Mouse (Mus musculus) forebrain, postnatal 0 days (tissue): Measurements from ENCODE around the gene Lrg1. TPM values are rescaled to one million over a fixed set of nuclear protein-coding genes. Genes with fewer than 3 reads are reported as not detected.

Experiments used
- ATAC-seq: fragments of 200-750 bp; cut with Nextera tagmentation; 2 replicates; pipeline ENCODE4 v1.8.0; 2017; ENCODE audit warnings: mild to moderate bottlenecking, moderate library complexity
- DNase-seq: peaks from one replicate; pipeline ENCODE4 v3.0.0-alpha.2; 2015
- H3K27ac ChIP-seq: fragments of 300-500 bp; sonication (generic); 2 replicates; pipeline ENCODE4 v1.5.1; 2014; ENCODE audit warnings: low read depth, mild to moderate bottlenecking, antibody characterized with exemption, low read length, moderate library complexity, mixed read lengths
- H3K27me3 ChIP-seq: fragments of 300-500 bp; sonication (generic); 2 replicates; pipeline ENCODE4 v1.6.1; 2014; ENCODE audit warnings: mild to moderate bottlenecking, low read length, mixed read lengths; ENCODE audit not compliant: insufficient read depth
- H3K36me3 ChIP-seq: fragments of 300-500 bp; sonication (generic); 2 replicates; pipeline ENCODE4 v1.6.1; 2014; ENCODE audit warnings: mild to moderate bottlenecking, moderate library complexity; ENCODE audit not compliant: insufficient read depth
- H3K4me1 ChIP-seq: fragments of 300-500 bp; sonication (generic); 2 replicates; pipeline ENCODE4 v1.6.1; 2014; ENCODE audit warnings: antibody characterized with exemption; ENCODE audit not compliant: insufficient read depth
- H3K4me2 ChIP-seq: fragments of 300-500 bp; sonication (generic); 2 replicates; pipeline ENCODE4 v1.6.1; 2014; ENCODE audit warnings: low read depth, mild to moderate bottlenecking, moderate library complexity
- H3K4me3 ChIP-seq: fragments of 300-500 bp; sonication (generic); 2 replicates; pipeline ENCODE4 v1.5.1; 2014; ENCODE audit warnings: low read depth, low read length, mixed read lengths
- H3K9ac ChIP-seq: fragments of 300-500 bp; sonication (generic); 2 replicates; pipeline ENCODE4 v1.6.1; 2014; ENCODE audit warnings: mild to moderate bottlenecking
- H3K9me3 ChIP-seq: fragments of 300-500 bp; sonication (generic); 2 replicates; pipeline ENCODE4 v1.6.1; 2016; ENCODE audit warnings: low read length
- CTCF ChIP-seq: sonication (generic); IDR thresholded peaks from 2 replicates; pipeline ENCODE4 v1.5.1; 2016; ENCODE audit warnings: antibody characterized with exemption, control low read depth, low read depth
- WGBS: fragments of 180-500 bp; shearing (Covaris S2); extraction: QIAGEN DNeasy Blood & Tissue Kit; methylation state at CpG from one replicate; pipeline ENCODE4 v1.1.7; 2014; 5-methylcytosine and 5-hydroxymethylcytosine counted together
- polyA plus RNA-seq: library from polyadenylated mRNA; unstranded; fragments of >200 nt; fragmentation: Nextera tagmentation; extraction: Ambion mirVana; gene quantifications from 2 replicates; pipeline ENCODE4 v1.2.1, GENCODE M21; 2015
- total RNA-seq: library from RNA; depleted of rRNA; stranded (reverse); fragments of >200 nt; gene quantifications from 2 replicates; pipeline ENCODE4 v1.2.3, GENCODE M21; 2014

Gene Lrg1
- total and polyA plus RNA-seq, 2 experiments from 2014 or later = 0.46 TPM; not detected in 1

GRCm38 (mm10) chr17:56146131-56146530 is 24.3 kb upstream of the Lrg1 start:
- 21% methylated on average over 9 of the region's 9 CpGs for WGBS
- H3K4me2 ChIP-seq = no peak overlapping the region
- H3K4me1 ChIP-seq = no peaks in the 10 kb centered on the region
- no peak overlapping the region for H3K27ac ChIP-seq
- no peak overlapping the region for H3K9ac ChIP-seq
- H3K4me3 ChIP-seq = no peak overlapping the region
- DNase-seq (no peak), ATAC-seq (no peak)
- H3K27me3 ChIP-seq = peaks cover 5% of the 10 kb centered on the region; the same call in 1 of the 2 replicates
- H3K36me3 ChIP-seq = no peaks in the 10 kb centered on the region
- no peak for TF ChIP-seq CTCF
- no peaks in the 10 kb centered on the region for H3K9me3 ChIP-seq

GRCm38 (mm10) chr17:56144546-56144945 is 22.7 kb upstream of the Lrg1 start:
- Histone ChIP-seq H3K4me1 (no peaks in the 10 kb centered on the region), H3K9ac (no peak overlapping the region), H3K27ac (no peak overlapping the region), H3K4me2 (no peak overlapping the region), H3K4me3 (no peak overlapping the region), H3K36me3 (no peaks in the 10 kb centered on the region), H3K9me3 (no peaks in the 10 kb centered on the region), H3K27me3 (peaks cover 3% of the 10 kb centered on the region; the same call in 1 of the 2 replicates)
- 70% methylated on average over 9 of the region's 9 CpGs for WGBS
- no peak for TF ChIP-seq CTCF
- ATAC-seq (no peak), DNase-seq (no peak)

- no peaks in the 10 kb centered on the region for H3K9me3 ChIP-seq
- H3K9ac ChIP-seq = peak overlapping the region; percentile 57
- 0 out of 2 replicates have a peak, but pooled peaks cover 2% of the 10 kb centered on the region for H3K36me3 ChIP-seq
- H3K27ac ChIP-seq = no peak overlapping the region
- H3K4me1 ChIP-seq = peaks cover 6% of the 10 kb centered on the region; the same call in 1 of the 2 replicates
- WGBS = 1% methylated on average over 42 of the region's 47 CpGs
- ATAC-seq (peak; percentile 53), DNase-seq (peak; percentile 75)
- TF ChIP-seq CTCF = no peak
- peak overlapping the region; percentile 73 for H3K4me2 ChIP-seq
- H3K4me3 ChIP-seq = peak overlapping the region; percentile 47
- no peaks in the 10 kb centered on the region for H3K27me3 ChIP-seq
Observed at GRCm38 (mm10) chr17:56141702-56142605, 20.2 kb upstream of the Lrg1 start.

- WGBS = 1% methylated on average over 76 of the region's 79 CpGs
- peak within 1 kb of the TSS; percentile 71 for H3K4me2 ChIP-seq
Observed at GRCm38 (mm10) chr17:56139858-56140595, 18.2 kb upstream of the Lrg1 start, which contains the start of gene Sema6b. Gene Sema6b, minus strand, starts transcription at chr17:56140343.

GRCm38 (mm10) chr17:56139355-56139754 is 17.6 kb upstream of the Lrg1 start:
- peak overlapping the region; percentile 96 for H3K9ac ChIP-seq
- H3K27me3 ChIP-seq = no peaks in the 10 kb centered on the region
- WGBS = 5% methylated on average over 14 of the region's 21 CpGs
- no peaks in the 10 kb centered on the region for H3K9me3 ChIP-seq
- DNase-seq (peak; percentile 64), ATAC-seq (peak; percentile 47)
- peak overlapping the region; percentile 71 for H3K4me2 ChIP-seq
- 0 out of 2 replicates have a peak overlapping the region, but pooled peaks have one; percentile 82 for H3K27ac ChIP-seq
- peaks cover 6% of the 10 kb centered on the region; the same call in 1 of the 2 replicates for H3K4me1 ChIP-seq
- 0 out of 2 replicates have a peak, but pooled peaks cover 5% of the 10 kb centered on the region for H3K36me3 ChIP-seq
- TF ChIP-seq CTCF = no peak
- H3K4me3 ChIP-seq = peak overlapping the region; percentile 95

More at GRCm38 (mm10) chr17:56139858-56140595, 18.2 kb upstream of the Lrg1 start, which contains the start of gene Sema6b:
- TF ChIP-seq CTCF = peak; percentile 41
- peaks cover 6% of the 10 kb centered on the region; the same call in 1 of the 2 replicates for H3K4me1 ChIP-seq
- DNase-seq (peak; percentile 86), ATAC-seq (peak; percentile 64)
- peak within 1 kb of the TSS; percentile 82 for H3K27ac ChIP-seq
- no peaks in the 10 kb centered on the region for H3K27me3 ChIP-seq
- peak within 1 kb of the TSS; percentile 95 for H3K4me3 ChIP-seq
- H3K36me3 ChIP-seq = 0 out of 2 replicates have a peak, but pooled peaks cover 5% of the 10 kb centered on the region
- no peaks in the 10 kb centered on the region for H3K9me3 ChIP-seq
- H3K9ac ChIP-seq = peak within 1 kb of the TSS; percentile 96

GRCm38 (mm10) chr17:56137839-56138613 is 16.2 kb upstream of the Lrg1 start:
- no peak for DNase-seq
- Histone ChIP-seq H3K4me1 (peaks cover 6% of the 10 kb centered on the region; the same call in 1 of the 2 replicates), H3K27me3 (no peaks in the 10 kb centered on the region)

More at GRCm38 (mm10) chr17:56137839-56138613, 16.2 kb upstream of the Lrg1 start:
- peak overlapping the region; percentile 96; the same call in 1 of the 2 replicates for H3K9ac ChIP-seq
- no peak overlapping the region for H3K27ac ChIP-seq
- H3K4me2 ChIP-seq = peak overlapping the region; percentile 71
- 16% methylated on average over 25 of the region's 25 CpGs for WGBS
- no peak for ATAC-seq
- H3K9me3 ChIP-seq = no peaks in the 10 kb centered on the region
- 0 out of 2 replicates have a peak, but pooled peaks cover 5% of the 10 kb centered on the region for H3K36me3 ChIP-seq
- H3K4me3 ChIP-seq = peak overlapping the region; percentile 95; the same call in 1 of the 2 replicates
- TF ChIP-seq CTCF = no peak
